Mouse (Mus musculus) CH12.LX (cell line): ENCODE results near the gene Gngt2.

Experiments
- CTCF ChIP-seq, 2 experiments: IDR thresholded peaks in 1 of 2; conservative IDR thresholded peaks in 1 of 2; 2 replicates each; pipeline ENCODE4 v1.5.1; 2011 to 2012; ENCODE audit warnings: low read depth in 2 of 2, low read length in 2 of 2, improper control_type of control experiment in 1 of 2, inconsistent platforms in 1 of 2, mild to moderate bottlenecking in 1 of 2, moderate library complexity in 1 of 2
- MAX ChIP-seq: IDR thresholded peaks from 2 replicates; pipeline ENCODE4 v1.6.1; 2011; ENCODE audit warnings: low read length, improper control_type of control experiment
- NELFE ChIP-seq: IDR thresholded peaks from 2 replicates; pipeline ENCODE4 v1.6.1; 2011; ENCODE audit warnings: low read depth, low read length, improper control_type of control experiment
- POLR2A ChIP-seq: IDR thresholded peaks from 2 replicates; pipeline ENCODE4 v1.6.1; 2011; ENCODE audit warnings: low read depth, mild to moderate bottlenecking, improper control_type of control experiment, low read length
- SMC3 ChIP-seq: IDR thresholded peaks from 2 replicates; pipeline ENCODE4 v1.6.1; 2011; ENCODE audit warnings: low read depth, low read length, improper control_type of control experiment
- USF1 ChIP-seq: IDR thresholded peaks from 2 replicates; pipeline ENCODE4 v1.6.1; 2014; ENCODE audit warnings: low read depth, mild to moderate bottlenecking, inconsistent platforms, low read length, improper control_type of control experiment
- ZKSCAN1 ChIP-seq: IDR thresholded peaks from 2 replicates; pipeline ENCODE4 v1.6.1; 2012; ENCODE audit warnings: low read depth, inconsistent platforms, low read length, improper control_type of control experiment, borderline replicate concordance

DNA sequence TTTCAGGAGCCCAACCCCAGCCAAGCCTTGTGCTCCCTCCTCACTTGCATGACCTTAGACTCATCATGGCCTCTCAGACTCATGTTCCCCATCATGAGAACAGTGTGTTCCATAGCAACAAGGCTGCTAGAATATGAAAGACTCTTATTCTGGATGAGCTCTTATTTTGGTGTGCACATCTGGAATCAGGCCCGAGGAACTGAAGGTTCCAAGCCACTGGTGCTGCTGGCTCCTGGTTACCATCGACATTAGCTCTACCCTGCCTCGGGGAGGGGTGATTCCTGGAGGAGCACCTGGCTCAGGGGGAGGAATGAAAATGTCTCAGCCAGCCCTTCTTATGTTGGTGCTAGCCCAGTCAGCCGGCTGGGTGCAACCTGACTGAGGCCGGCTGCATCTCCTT lies 22.2 kb upstream of the Gngt2 start:
- TF ChIP-seq SMC3 (no peak), CTCF (conservative IDR thresholded peaks at IDR 0.05 in 1 of 2, IDR thresholded peaks at IDR 0.05 in 1 of 2; ENCODE audit: low read depth in 2 of 2, low read length in 2 of 2) (no peak), NELFE (no peak), ZKSCAN1 (no peak), POLR2A (no peak), USF1 (no peak), MAX (no peak)
